Mouse (Mus musculus) megakaryocyte, embryonic 14.5 days (primary cell): Measurements from ENCODE around the gene Vmn2r89.

Source experiments
- FLI1 ChIP-seq: IDR thresholded peaks from 2 replicates; pipeline ENCODE4 v1.6.1; 2012; ENCODE audit warnings: low read length, inconsistent platforms, mixed read lengths
- GATA1 ChIP-seq: IDR thresholded peaks from 3 replicates; pipeline ENCODE4 v1.6.1; 2012; ENCODE audit warnings: mixed read lengths, low read length, inconsistent platforms, borderline replicate concordance

GRCm38 (mm10) chr14:51499707-51500275, 48.1 kb downstream of the Vmn2r89 start:
- TF ChIP-seq GATA1 (no peak), FLI1 (no peak)
